Mouse (Mus musculus): ENCODE measurements around the gene Slc6a9.

Gene Slc6a9

GRCm38 (mm10) chr4:117914031-117914430 lies 79.7 kb downstream of the Slc6a9 start:
- DNase-seq, result peak; percentile 55

- peak; percentile 95 for DNase-seq
Observed at GRCm38 (mm10) chr4:117914591-117915442, 80.5 kb downstream of the Slc6a9 start, which contains the start of gene Ipo13. TSS of gene Ipo13 (minus strand) at chr4:117914999.

- DNase-seq, result peak; percentile 35
Observed at GRCm38 (mm10) chr4:117915489-117916105, 81.3 kb downstream of the Slc6a9 start.

GRCm38 (mm10) chr4:117916386-117916785 lies 82.1 kb downstream of the Slc6a9 start:
- DNase-seq, result no peak

GRCm38 (mm10) chr4:117917402-117917801 lies 83.1 kb downstream of the Slc6a9 start:
- DNase-seq, result no peak

GRCm38 (mm10) chr4:117917847-117918246 lies 83.5 kb downstream of the Slc6a9 start:
- DNase-seq, result no peak

GRCm38 (mm10) chr4:117918261-117918660 lies 84.0 kb downstream of the Slc6a9 start:
- no peak for DNase-seq

- DNase-seq, result no peak
Observed at GRCm38 (mm10) chr4:117918762-117919161, 84.5 kb downstream of the Slc6a9 start.

- DNase-seq, result no peak
Observed at GRCm38 (mm10) chr4:117921358-117921757, 87.1 kb downstream of the Slc6a9 start.

GRCm38 (mm10) chr4:117923450-117923849 lies 89.1 kb downstream of the Slc6a9 start:
- DNase-seq, result no peak

Data from cerebellum, adult 8-10 months (tissue).